Mouse (Mus musculus) lung, postnatal 0 days (tissue): ENCODE measurements at regions not wholly inside any gene's neighbourhood (a gene's known extent, or its start where the extent isn't known, plus 50 kb on each side); places are given as distances from the start of the nearest gene placed in this dataset.

Experiments
- CTCF ChIP-seq: IDR thresholded peaks from 2 replicates; pipeline ENCODE4 v1.5.1; 2016; ENCODE audit warnings: antibody characterized with exemption, mild to moderate bottlenecking
- EP300 ChIP-seq: IDR thresholded peaks from 2 replicates; pipeline ENCODE4 v1.6.1; 2016; ENCODE audit warnings: antibody characterized with exemption, mild to moderate bottlenecking, control low read depth

DNA sequence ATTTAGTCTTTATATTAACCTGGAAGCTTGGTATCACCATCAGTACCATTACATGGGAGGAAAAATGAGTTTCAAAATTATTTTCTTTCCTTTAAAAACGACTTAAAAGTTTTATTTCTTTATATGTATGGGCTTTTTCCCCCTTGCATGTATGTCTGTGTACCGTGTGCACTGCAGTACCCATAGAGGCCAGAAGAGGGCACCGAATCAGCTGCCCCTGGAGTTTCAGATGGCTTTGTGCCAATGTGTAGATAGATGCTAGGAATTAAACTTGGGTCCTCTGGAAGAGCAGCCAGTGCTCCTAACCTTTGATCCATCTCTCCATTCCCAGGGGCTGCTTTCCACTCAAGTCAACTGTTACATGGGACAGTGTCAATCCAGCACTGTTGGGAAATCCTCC, 79.9 kb upstream of the Zfp64 start:
- TF ChIP-seq CTCF (peak; percentile 66), EP300 (no peak)
